Mouse (Mus musculus) spleen, embryonic (tissue): ENCODE results near the gene Glb1l.

ENCODE experiments used
- CTCF ChIA-PET: fragments of 350-600 bp; sonication (Branson Sonifier 250); formaldehyde crosslinking; loops from one replicate; lab custom pipeline; 2022; lab: Charles Lee

The Glb1l gene

DNA sequence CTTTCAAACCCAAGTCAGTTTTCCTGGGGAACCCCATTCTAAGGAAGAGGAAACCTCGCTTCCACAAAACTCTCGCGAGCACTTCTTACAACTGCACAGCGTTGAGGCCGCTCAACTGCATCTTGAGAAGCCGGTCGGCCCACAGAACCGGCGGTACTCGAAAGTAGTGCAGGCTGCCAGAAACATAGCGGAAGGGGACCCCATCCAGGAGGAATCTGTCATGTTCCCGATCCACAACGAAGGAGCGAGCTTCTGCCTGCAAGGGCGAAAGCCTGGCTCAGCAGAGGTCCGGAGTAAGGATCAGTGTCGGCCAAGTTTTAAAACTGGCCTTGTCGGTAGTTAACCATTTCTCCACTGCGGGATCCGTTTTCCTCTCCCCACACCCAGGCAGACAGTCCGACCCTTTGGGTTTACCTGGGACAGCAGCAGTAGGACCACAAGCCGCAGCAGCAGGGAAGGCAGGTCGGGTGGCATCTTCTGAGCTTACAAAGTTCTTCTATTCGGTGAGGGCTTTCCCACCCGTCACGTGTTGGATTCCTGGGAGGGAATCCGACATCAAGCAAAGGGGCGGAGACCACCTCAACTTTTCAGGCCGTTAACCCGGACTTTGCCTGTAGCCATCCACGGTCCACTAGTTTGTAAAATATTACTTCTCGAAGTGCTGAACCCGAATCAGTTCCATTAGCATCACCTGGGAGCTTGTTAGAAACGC, 1.5 kb downstream of the Glb1l start:
- CTCF ChIA-PET = no interaction called here

DNA sequence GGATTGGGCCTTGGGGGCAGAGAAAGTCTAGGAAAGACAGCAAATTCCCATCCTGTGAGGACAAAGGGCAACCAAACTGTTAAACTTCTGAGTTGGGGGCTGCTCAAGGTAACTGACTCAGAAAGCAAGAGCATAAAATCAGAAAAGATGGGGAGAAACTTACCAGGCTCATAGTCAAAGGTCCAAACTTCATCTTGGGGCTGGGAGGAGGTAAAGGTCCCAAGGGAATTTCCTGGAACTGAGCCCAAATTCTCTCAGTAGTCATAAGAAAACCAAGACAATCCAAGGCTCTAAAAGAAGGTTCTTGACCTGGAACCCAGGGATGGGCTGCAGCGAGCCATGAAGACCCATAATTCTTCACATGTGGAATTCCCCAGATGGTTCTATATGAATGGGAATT, 9.4 kb downstream of the Glb1l start:
- CTCF ChIA-PET = no interaction called here

DNA sequence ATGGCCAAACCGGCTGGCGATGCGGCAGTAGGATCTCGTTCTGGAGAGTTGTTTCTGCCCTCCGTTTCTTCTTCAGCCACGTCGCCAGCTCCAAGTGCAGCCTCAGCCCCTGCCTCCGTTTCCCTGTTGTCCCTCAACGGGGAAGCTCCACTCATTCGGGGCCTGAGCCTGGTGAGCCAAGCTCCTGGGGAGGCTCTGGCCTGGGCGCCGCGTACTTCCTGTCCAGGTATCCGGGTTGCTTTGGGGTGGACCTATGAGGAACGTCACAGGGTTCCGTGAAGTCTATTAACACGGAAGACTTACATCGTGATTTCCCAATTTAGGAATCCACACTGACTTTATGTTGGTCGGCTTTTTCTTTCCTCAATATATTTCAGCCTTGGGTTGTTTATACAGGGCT, 18.2 kb downstream of the Glb1l start:
- CTCF ChIA-PET = no interaction called here

DNA sequence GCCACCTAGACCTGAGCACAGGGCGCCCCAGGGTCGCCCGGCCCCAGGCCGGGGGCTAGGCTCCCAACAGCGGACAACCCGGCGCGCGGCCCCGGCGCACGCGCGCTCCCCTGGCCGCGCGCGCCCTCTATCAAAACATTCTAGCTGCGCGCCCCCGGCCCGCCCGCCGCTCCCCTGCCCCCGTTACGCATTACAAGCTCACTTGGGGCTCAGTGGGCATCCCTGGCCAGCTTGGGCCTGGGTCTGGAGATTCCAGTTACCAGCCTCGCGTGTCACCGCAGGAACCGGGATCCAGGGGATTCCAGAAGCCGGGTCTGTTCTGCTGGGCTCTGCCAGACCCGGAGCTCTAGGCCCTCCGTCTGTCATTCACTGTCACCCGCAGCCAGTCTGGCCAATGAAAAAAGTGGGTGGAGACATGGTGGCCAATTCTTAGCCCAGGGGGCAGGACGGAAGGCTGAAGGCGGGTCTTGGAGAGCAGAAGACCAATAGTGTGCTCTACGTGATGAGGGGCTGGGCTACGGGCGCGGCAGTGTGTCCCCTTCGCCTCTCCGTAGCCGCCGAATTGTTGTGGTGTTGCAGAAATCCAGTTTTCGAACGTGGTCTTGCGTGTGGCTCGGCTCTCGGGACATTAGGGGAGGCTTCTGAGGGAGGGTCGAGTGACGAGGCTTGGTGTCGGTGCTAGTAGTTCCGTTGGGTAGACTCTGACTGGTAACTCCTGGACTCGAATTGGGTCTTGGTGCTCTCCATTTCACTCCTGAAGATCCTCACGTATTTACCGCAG, 18.8 kb downstream of the Glb1l start, which contains the start of the genes Ankzf1 and Atg9a:
TSS of gene Ankzf1 (plus strand) at position 530 of the 781 bp plus-strand sequence.
TSS of gene Atg9a (minus strand) at position 575 of the 781 bp plus-strand sequence.
- CTCF ChIA-PET = interaction anchor here (0.5 kb wide), 1 partner anchor 11 kb away, joined by 3 read pairs; no protein-coding TSS in a partner anchor

DNA sequence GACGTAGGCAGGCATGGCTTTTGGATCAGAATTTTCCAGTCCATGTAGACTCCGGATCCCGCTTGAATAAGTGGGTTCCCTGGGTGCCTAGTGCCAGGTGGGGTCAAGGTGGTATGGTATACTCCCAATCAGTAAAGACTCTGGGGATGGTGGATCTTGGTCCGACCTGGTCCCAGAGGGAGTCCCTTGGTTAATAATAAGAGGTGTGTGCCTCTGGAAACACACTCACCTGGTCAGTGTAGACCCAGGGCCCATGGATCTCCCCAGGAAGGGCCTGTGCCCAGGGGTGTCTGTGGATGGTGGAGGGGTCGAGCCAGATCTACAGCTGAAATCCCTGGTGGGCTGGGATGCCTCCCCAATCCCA, 19.4 kb downstream of the Glb1l start:
- CTCF ChIA-PET = interaction anchor here (0.5 kb wide), 1 partner anchor 10 kb away, joined by 3 read pairs; no protein-coding TSS in a partner anchor

DNA sequence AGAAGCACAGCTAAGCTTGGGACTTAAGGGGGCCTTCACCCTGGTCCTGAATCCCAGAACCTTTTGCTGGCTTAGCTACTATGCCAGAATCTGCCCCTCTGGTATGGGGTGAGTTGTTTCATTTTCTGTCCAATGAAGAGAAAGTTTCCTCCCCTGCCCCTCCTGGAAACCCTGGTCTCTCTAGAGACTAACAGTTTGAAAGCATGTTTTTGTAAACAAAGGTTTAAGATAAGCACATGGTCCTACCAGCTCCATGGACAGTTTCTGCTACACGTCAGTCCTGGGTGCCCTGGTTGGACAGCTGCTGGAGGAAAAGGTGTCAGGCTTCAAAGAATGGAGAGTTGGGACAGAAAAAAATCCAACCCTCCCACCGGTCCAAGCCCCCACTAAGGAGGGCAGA, 20.0 kb downstream of the Glb1l start:
- CTCF ChIA-PET = interaction anchor here (0.5 kb wide), 1 partner anchor 345 kb away, joined by 3 read pairs; no protein-coding TSS in a partner anchor

DNA sequence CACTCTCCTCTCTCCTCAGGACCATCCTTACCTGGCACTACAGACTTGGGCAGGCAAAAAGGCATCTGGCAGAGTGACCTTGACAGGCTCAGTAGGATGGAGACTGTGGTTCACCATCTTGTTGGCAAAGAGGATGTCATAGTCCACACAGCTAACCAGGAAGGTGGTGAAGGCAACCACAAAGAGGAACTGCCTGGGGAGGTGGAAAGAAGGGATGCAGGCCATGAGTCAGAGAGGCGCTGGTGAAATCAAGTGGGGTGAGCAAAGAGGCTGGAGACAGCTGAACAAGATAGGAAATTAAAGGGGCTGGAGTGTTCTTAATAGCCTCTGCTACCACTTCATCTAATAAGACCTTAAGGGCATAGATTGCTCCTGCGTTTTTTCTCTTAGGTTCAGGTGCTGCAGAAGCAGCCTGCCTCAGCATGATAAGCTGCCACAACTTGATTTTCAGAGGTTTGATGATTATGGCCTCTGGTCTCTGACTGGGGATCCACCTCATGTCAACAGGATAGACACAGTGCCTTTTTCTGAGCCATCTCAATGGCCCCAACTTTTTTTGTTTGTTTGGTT, 22.6 kb downstream of the Glb1l start:
- CTCF ChIA-PET = no interaction called here

DNA sequence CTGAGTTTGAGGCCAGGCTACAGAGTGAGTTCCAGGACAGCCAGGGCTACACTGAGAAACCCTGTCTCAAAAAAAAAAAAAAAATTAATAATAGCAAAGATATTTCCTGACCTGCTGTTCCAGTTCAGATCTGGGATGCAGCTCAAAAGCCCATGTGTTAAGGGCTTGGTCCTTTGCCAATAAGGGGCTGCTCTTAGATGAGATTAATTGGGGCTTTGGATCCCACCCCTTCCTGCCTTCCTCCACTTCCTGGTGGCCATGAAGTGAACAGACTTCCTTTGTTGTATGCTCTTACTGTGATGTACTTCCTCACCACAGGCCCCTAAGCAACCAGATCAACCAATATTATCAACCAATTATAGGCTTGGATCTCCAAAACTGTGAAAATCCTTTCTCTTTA, 23.5 kb downstream of the Glb1l start:
- CTCF ChIA-PET = no interaction called here

DNA sequence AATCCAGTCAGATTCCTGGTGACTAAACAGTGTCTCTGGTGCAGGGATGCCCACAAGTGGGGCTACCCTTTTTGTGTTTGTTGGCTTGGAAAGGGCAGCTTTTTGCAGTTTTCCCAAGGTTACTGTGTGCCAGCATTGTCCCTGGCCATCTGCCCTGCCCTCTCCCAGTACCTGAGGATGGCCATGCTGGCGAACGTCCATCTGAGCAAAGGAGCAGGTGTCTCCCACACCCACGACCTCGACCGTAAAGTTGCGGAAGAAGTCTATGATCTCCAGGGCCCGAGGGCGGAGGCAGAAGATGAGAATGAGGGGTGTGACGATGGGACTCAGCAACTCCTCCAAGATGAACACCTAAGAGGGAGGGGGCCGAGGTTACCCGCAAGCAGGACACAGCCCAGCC, 25.1 kb downstream of the Glb1l start:
- CTCF ChIA-PET = no interaction called here

DNA sequence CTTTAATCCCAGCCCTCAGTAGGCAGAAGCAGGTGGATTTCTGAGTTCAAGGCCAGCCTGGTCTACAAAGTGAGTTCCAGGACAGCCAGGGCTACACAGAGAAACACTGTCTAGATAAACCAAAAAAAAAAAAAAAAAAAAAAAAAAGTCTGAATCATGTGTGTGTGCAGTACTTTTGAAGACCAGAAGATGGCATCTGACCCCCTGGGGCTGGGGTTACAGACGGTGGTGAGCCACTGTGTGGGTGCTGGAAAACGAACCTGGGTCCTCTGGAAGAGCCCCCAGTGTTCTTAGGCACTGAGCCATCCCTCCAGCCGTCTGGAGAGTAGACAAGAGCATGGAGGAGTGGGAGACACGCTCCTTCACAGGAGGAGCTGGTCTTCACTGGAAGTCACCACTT, 28.5 kb downstream of the Glb1l start:
- CTCF ChIA-PET = no interaction called here

DNA sequence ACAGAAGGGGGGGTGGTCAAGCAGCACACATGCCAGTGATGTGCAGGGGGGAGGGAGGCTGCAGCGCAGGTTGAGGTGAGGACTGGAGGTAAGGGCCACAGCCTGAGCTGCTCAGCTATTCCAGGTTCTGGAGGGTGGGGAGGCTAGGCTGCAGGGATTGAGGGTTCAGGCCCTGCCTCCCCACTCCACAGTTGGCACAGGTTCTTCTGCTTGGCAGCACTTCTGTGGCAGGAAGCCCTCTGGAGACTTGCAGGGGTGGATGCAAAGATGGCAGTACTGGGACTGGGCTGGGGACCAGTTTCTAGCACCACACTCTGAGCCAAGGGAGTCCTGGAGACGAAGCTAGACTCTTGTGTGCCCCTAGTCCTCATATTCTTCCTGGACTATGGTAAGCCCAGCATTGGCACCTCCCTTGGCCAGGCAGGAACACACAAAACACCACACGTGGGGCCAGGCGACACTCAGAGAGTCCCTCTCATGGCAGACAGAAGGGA, 29.2 kb downstream of the Glb1l start:
- CTCF ChIA-PET = no interaction called here

DNA sequence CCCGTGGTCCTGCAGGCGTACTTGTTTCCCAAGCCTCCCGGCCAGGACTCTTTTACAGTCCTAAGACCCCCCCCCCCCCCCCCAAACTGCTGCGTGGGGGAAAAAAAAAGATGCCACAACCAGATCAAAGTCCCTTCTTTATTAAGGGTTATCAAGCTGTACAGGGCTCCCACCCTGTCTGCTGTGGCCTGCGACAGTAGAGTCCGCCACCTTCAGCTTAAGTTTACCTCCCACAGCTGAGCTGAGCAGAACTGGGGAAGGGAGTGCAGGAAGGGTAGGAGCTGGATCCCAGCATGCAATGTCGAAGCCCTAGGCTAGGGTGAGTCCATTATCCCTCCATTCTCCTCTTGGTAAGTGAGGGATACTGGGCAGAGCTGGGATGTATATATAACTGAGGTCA, 29.9 kb downstream of the Glb1l start:
- CTCF ChIA-PET = interaction anchor here (0.6 kb wide), 2 partner anchors 11 to 266 kb away, joined by 3 read pairs; no protein-coding TSS in a partner anchor

DNA sequence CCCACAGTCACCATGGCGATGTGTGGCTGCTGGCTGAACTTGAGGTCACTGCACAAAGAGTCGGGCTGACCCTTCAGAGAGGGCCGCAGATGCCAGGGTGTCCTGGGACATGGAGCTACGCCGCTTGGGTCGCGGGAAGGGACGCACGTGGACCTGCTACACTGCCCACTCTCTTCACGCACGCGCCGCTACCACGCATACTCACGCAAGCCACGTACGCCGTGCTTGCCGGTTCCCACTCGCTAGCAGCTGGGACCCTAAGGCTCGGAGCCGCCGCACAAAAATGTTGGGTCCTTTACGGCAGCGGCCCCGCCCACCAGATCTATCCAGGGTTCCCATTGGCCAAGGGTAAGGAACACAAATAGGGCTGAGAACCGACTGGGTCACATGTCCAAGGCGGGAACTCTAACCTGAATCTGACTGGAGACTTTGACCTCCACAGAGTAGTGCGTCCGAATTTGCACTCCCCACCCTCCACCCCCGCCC, 30.5 kb downstream of the Glb1l start, which contains the start of gene Abcb6:
TSS of gene Abcb6 (minus strand) at position 288 of the 486 bp plus-strand sequence.
- CTCF ChIA-PET = interaction anchor here (0.6 kb wide), 1 partner anchor 266 kb away, joined by 3 read pairs; no protein-coding TSS in a partner anchor

DNA sequence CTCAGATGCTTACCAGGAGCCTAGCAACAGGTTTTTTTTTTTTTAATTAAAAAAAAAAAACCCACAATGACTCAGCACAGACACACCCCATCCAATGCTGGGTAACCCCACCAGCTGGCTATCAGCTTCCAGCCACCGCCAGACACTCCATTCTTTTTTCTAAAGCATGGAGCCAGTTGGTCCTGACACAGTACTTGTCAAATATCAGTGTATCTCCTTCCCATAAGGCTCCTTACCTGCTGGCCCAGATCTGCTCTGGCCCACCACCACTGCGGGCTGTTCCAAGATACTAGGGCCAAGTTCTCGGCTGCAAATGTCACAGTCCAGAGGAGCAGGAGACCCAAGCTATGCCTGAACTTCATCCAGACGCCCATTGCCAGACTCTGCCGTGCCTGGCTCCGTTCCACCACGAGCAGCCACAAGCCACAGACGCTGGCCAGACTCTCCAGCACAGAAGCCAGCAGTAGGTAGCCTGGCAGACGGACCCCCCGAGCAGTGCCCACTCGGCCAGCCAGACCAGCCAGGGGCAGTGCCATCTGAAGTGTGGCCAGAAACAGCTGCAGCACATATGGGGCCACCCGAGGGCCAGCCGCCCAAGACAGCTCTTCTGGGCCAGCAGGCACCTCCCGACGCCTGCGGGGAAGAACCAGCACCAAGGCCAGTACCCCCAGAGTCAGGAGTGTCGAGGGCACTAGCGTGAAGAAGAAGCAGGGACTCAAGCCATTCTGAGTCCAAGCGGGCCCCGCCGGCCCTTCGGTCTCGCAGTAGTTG, 31.1 kb downstream of the Glb1l start:
- CTCF ChIA-PET = no interaction called here

DNA sequence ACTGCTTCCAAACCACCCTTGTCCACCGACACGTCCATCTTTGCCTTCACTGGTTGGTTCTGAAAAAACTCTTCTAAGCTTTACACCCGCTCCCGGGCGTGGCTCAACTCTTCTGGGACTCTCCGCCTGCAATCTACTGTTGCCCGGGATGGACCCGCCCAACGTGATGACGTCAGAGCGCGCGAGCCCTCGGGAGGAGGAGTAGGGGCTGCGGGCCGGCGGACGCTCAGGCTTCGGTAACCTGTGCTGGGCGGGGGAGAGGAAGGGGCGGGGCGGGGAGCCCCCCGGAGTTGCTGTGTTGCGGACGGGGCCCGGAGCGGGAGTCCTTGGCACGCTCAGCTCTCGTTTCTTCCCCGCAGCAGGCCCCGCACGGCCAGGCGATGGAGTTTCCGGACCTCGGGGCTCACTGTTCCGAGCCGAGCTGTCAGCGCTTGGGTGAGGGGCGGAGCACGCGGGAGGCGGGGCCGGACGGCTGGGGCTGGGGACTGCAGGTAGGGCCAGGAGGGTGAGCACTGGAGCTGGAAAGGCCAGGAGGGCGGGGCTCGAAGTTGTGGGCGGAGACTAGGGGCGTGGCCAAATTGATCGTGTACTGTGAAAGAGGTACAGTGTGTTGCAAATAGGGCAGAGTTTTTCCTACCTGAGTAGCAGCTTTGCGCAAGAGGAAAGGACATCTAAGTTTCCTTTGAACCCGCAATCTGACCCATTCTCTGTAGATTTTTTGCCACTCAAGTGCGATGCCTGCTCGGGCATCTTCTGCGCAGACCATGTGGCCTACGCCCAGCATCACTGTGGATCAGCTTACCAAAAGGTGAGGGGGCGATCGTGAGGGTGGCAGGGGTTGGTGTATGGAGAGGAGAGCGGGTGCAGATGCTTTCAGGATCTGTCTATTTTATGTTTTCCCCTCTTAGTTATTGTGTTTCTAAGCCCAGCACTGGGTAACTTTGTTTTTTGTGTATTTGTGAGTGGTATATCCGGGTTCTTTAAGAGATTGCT, 41.8 kb downstream of the Glb1l start, which contains the start of gene Zfand2b:
TSS of gene Zfand2b (plus strand) at position 175 of the 993 bp plus-strand sequence.
- CTCF ChIA-PET = interaction anchor here (0.7 kb wide), 1 partner anchor 67 kb away, joined by 4 read pairs; the partner anchor contains the start of gene Dnajb2

DNA sequence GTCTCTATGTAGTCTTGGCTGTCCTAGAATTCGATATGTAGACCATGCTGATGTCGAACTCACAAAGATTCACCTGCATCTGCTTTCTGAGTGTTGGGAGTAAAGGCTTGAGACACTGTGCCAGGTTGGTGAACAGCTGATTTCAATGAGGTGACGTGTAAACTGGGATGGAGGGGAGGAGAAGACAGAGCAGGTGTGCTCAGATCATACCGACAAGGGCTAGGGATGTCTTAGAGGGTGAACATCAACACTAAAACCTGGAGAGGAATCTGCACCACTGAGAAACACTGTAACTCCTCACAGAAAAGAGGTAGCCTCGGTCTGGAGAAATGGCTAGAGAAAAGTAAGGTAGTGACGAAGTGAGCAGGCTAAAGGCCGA, 42.5 kb downstream of the Glb1l start:
- CTCF ChIA-PET = interaction anchor here (0.7 kb wide), 1 partner anchor 68 kb away, joined by 4 read pairs; the partner anchor contains the start of gene Dnajb2

DNA sequence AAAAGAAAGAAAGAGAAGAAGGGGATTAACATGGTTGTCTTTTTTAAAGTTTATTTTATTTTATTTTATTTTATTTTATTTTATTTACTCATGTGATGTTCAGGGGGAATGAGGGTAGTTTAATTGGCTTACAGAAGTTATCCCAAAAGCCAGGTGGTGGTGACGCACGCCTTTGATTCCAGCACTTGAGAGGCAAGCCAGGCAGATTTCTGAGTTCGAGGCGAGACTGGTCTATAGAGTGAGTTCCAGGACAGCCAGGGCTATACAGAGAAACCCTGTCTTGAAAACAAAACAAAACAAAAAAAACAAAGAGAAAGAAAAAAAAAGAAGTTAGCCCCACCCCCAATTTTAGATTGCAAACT, 50.4 kb downstream of the Glb1l start:
- CTCF ChIA-PET = interaction anchor here (0.5 to 0.6 kb wide), 2 partner anchors 303 to 767 kb away, joined by 3 to 18 read pairs; no protein-coding TSS in a partner anchor

DNA sequence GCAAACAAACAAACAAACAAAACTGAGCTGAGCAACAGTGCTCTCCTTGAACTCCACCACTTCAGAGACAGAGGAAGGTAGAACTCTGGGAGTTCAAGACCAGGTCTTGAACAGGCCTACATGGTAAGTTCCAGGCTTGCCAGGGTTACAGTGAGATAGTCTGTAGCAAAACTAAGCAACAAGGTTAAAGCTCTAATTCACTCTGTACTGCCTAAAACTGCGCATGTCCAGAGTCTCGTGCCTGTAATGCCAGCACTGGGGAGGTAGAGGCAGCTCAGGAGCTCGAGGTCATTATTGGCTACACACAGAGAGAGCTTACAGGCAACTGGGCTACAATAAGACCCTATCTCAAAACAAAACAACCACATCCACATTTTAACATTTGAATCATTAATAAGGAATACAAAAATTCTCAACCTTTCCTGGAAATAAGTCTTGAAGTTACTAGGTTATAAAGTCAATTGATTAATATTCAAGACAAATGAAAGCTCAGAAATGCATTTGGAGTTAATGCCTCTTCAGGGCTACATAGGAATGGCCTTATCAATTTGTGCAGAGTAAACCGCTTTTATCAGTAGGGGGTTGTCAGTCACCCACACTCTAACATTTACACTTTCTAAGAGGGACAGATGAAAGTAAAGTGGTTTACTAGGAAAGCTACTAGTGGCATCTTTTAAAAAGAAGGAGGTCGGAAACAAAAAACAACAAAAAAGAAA, 50.9 kb downstream of the Glb1l start:
- CTCF ChIA-PET = interaction anchor here (0.6 kb wide), 1 partner anchor 766 kb away, joined by 18 read pairs; no protein-coding TSS in a partner anchor

DNA sequence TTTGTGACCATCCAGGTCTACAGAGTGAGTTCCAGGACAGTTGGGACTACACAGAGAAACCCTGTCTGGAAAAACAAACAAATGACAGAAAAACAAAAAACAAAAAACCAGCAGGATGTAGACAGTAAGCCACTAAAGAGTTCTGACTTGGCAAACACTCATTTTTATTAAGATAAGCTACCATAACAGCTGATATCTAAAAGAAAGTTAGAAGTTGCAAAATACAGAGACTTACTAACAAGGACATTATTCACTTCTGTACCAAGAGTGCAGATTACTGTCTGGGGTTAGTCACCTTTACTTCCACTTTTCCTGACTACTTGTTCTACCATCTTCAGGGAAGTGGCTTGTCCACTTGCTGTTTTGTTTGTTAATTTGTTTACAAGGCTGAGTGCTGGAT, 51.6 kb downstream of the Glb1l start:
- CTCF ChIA-PET = no interaction called here
